Mouse (Mus musculus) mouse trophoblast stem cell (cell line): ENCODE measurements around the gene Wtip.
"Not testable (repeated sequence)": the region's sequence is repeated elsewhere in the genome, so short reads cannot be mapped to it uniquely, and the experiment has no call there.

Experiments used
- in situ Hi-C, 2 experiments: fragments of 300-500 bp; cut with MseI, MboI; formaldehyde crosslinking; loops; 2 replicates in 1 of 2; 3 replicates in 1 of 2; pipeline ENCODE4 v1.15.1; 2025

Wtip gene

DNA sequence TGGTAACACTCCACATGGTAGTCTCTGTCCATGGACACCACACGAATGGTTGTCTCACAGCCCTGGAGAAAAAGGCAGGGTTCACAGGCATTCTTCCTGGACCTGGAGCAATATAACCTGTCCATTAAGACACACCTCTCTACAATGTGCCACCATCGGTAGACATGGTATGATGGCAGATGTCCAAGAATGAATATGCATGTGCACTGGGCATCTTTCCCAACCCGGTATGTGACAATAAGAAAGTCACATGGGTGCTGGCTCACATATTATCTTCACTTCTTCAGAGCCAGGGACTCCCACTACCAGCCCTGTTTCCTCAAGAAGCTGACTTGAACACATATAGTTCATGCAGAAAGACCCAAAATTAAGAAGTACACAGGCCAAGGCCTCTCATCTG lies 16.5 kb downstream of the Wtip start:
- in situ Hi-C loops: no loop called here

GRCm38 (mm10) chr7:34109190-34109589 lies 23.9 kb downstream of the Wtip start:
- in situ Hi-C loops: no loop called here

DNA sequence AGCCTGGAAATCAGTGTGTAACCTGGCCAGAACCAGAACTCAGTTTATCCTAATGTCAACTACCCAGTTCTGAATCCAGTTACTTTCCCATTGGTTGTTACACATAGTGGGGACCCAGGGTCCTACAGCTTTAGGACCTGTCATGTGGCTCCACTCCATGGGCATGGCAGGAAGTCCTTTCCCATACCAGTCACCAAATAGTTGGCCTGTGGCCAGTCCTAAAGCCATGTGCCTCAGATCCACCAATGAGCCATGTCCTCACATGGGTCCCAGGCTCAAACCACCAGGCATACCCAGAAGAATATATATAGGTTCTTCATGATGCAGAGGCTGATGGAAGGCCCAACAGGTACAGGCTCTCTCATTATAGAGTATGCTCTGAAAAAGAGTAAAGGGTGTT lies 31.8 kb downstream of the Wtip start:
- in situ Hi-C loops: no loop called here

- in situ Hi-C loops: no loop called here
Observed at GRCm38 (mm10) chr7:34100002-34100401, 33.1 kb downstream of the Wtip start.

DNA sequence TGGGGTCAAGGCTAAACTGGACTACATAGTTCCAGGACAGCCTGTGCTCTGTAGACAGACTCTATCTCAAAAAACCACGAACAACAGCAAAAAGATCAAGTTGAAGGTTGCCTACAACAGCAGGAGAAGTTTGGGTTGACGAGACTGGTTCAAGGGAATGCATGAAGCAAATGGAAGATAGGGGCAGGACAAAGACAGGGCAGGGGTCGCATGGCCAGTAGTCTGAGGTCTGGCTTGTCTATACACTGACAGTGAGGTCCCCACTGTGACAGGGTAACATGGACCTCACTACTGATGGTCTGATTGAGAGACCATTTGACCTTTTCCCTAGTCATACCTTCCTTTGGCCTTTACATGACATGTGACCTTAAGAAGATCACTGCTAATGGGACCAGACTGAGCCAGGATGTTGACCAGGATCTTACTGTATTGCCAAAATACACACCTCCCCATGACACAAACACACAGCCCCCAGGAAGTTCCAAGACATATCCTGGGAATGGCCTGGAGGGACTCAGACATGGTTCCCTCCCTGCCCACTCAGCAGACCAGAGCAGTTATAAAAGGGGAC lies 38.1 kb downstream of the Wtip start, which contains the start of gene Scgb1b30:
Scgb1b30 (plus strand) TSS at position 521 of the 571 bp plus-strand sequence.
- in situ Hi-C loops: no loop called here

GRCm38 (mm10) chr7:34068132-34068531 lies 64.9 kb downstream of the Wtip start:
- in situ Hi-C loops: not testable (repeated sequence)
